Mouse (Mus musculus) E14TG2a.4 (cell line): ENCODE data around the gene Gjc1.

Experiments
- H3K27me3 ChIP-seq: 2 replicates; pipeline ENCODE4 v1.6.1; 2014; ENCODE audit warnings: low read length, control low read depth; ENCODE audit not compliant: insufficient read depth
- H3K36me3 ChIP-seq: 2 replicates; pipeline ENCODE4 v1.6.1; 2014; ENCODE audit warnings: low read length, control low read depth; ENCODE audit not compliant: insufficient read depth
- H3K4me1 ChIP-seq: replicated peaks from 2 replicates; pipeline ENCODE4 v1.6.1; 2014; ENCODE audit warnings: low read depth, low read length, control low read depth
- H3K4me3 ChIP-seq: replicated peaks from 2 replicates; pipeline ENCODE4 v1.5.1; 2014; ENCODE audit warnings: mild to moderate bottlenecking, low read length
- H3K9me3 ChIP-seq: 2 replicates; pipeline ENCODE4 v1.6.1; 2014; ENCODE audit warnings: low read length, control low read depth
- CTCF ChIP-seq: conservative IDR thresholded peaks from 2 replicates; pipeline ENCODE4 v1.5.1; 2014; ENCODE audit warnings: low read length
- NANOG ChIP-seq: IDR thresholded peaks from 2 replicates; pipeline ENCODE4 v1.6.1; 2014; ENCODE audit warnings: borderline replicate concordance, low read length, mixed read lengths
- POU5F1 ChIP-seq: IDR thresholded peaks from 2 replicates; pipeline ENCODE4 v1.6.1; 2014; ENCODE audit warnings: low read length, borderline replicate concordance

Gene Gjc1

DNA sequence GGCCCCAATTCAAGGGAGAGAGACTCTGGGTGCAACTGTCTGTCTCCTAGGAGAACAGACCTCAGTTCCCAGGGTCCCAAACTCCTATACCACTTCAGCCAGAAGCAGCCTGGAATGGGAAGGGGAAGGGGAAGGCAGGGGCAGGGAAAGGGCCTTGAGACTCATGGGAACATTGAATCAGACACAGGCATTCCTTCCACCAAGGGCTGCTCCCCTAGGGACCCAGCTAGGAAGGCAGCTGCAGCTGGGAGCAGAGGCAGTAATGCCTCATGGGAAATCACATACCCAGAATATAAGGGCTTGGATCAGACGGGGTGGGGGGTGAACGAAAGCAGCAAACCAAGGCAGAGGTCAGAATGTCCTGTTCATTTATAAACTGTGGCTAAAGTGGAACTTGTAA, 18.6 kb upstream of the Gjc1 start:
- no peaks in the 10 kb centered on the region for H3K9me3 ChIP-seq
- peaks cover 78% of the 10 kb centered on the region for H3K36me3 ChIP-seq
- no peaks in the 10 kb centered on the region for H3K27me3 ChIP-seq
- no peak overlapping the region for H3K4me3 ChIP-seq
- TF ChIP-seq POU5F1, result no peak
- no peak for TF ChIP-seq NANOG
- TF ChIP-seq CTCF, result no peak
- peaks cover 35% of the 10 kb centered on the region for H3K4me1 ChIP-seq

DNA sequence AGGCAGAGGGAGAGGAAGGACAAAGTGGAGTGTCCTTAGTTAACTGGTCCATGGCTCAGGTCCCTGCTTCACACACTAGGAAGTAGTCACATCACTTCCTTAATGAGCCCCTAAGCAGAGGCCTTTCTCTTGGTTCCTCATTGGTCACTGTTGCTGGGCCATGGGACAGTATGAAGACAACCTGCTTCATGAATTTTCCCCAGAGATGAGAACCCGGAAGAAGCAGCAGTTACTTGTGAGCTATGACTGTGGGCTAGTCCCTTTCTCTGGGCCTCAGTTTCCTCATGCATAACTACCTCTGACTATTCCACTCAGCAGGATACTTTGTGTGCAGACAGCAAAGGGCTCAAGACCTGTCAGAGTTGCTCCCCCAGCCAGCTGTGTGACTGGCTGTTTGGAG, 17.9 kb upstream of the Gjc1 start:
- Histone ChIP-seq H3K4me1 (peaks cover 42% of the 10 kb centered on the region), H3K9me3 (no peaks in the 10 kb centered on the region), H3K36me3 (peaks cover 70% of the 10 kb centered on the region), H3K4me3 (no peak overlapping the region), H3K27me3 (no peaks in the 10 kb centered on the region)
- TF ChIP-seq CTCF, result no peak
- no peak for TF ChIP-seq NANOG
- no peak for TF ChIP-seq POU5F1

DNA sequence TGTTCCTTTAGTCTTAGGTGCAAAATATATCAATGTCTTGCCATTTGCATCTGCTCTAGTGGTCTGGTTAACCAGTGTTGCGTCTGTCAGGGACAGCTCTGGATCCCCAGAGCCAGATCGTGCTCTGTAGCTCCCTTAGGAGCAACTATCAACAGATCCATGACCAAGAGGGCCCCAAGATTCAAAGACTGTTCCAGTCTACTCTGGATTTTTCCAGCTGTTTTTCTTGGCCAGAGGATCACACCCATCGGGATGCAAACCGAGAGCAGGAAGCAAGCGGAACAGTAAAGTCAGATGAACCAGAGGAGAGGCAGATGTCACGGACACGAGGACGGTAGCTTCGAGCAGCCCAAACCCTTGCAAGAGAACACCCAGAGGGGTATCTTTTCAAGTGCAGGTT, 16.6 kb upstream of the Gjc1 start:
- Histone ChIP-seq H3K4me1 (peaks cover 51% of the 10 kb centered on the region), H3K4me3 (no peak overlapping the region), H3K27me3 (no peaks in the 10 kb centered on the region), H3K36me3 (peaks cover 58% of the 10 kb centered on the region), H3K9me3 (no peaks in the 10 kb centered on the region)
- TF ChIP-seq CTCF (no peak), POU5F1 (no peak), NANOG (no peak)

DNA sequence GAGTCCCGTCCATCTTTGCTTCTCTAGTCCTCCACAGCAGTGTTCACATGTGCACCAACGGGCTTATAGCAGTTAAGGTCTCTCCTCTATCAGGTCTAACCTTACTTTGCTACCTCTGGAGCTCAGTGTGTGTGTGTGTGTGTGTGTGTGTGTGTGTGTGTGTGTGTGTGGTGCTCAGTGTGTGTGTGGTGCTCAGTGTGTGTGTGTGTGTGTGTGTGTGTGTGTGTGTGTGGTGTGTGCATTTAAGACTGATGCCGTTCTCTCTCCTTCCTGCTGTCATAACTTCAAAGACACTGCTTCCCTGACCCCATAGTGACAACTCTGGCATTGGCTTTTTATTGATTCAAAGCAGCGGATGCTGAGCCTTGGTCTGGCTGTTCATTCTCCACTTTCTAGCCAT, 16.0 kb upstream of the Gjc1 start, which contains the start of gene Higd1b:
Higd1b (plus strand) TSS at position 301 of the 400 bp plus-strand sequence.
- H3K36me3 ChIP-seq, result peaks cover 53% of the 10 kb centered on the region
- no peak for TF ChIP-seq NANOG
- no peak for TF ChIP-seq CTCF
- TF ChIP-seq POU5F1, result no peak
- no peaks in the 10 kb centered on the region for H3K9me3 ChIP-seq
- H3K4me1 ChIP-seq, result peaks cover 55% of the 10 kb centered on the region
- no peaks in the 10 kb centered on the region for H3K27me3 ChIP-seq
- no peak within 1 kb of the TSS for H3K4me3 ChIP-seq

DNA sequence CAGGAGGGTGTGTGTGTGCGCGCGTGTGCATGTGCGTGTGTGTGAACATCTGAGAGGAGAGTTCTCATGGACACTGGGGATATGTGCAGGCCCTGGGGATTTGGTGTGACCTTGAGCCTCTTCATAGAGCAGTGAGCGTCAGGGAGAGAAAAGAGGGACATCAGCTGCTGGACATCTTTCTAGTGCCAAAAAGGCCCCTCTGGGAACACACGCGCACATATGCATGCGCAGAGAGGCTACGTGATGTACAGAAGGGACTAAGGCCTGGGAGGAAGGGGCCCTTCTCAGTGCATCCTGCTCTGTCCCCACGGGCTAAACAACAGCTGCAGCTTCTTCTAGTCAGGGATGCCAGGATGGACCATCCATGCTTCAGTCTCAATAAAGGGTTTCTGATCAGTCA, 14.7 kb upstream of the Gjc1 start:
- Histone ChIP-seq H3K9me3 (no peaks in the 10 kb centered on the region), H3K4me1 (peaks cover 45% of the 10 kb centered on the region), H3K27me3 (no peaks in the 10 kb centered on the region), H3K36me3 (peaks cover 40% of the 10 kb centered on the region), H3K4me3 (no peak overlapping the region)
- TF ChIP-seq NANOG, result no peak
- no peak for TF ChIP-seq CTCF
- no peak for TF ChIP-seq POU5F1

DNA sequence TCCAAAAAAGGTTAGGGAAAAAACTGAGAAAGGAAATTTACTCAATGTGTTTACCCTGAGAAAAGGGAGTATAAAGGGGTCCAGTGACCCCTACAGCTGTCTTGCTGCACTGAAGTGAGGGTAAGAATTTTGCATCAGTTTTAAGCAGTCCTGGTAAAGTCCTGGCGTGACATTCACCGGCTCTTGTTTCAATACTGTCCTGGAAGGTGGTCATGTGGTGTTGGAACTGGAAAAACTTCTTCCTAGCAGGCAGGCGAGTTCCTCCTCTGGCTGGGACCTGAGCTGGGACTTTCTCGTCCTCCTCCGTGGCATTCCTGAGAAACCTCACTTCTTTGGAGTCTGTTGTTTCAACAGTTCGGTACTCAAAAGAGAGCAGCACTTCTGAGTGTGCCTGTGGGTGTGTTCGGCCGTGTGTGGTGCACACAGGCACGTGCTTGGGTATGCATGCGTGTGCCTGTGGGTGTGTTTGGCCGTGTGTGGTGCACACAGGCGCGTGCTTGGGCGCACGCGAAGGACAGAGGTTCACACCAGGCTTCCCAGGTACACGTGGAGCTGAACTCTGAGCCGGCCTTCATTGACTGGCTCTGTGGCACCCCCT, 13.3 kb upstream of the Gjc1 start:
- H3K4me3 ChIP-seq, result no peak overlapping the region
- TF ChIP-seq POU5F1 (no peak), CTCF (no peak), NANOG (no peak)
- H3K36me3 ChIP-seq, result peaks cover 26% of the 10 kb centered on the region

DNA sequence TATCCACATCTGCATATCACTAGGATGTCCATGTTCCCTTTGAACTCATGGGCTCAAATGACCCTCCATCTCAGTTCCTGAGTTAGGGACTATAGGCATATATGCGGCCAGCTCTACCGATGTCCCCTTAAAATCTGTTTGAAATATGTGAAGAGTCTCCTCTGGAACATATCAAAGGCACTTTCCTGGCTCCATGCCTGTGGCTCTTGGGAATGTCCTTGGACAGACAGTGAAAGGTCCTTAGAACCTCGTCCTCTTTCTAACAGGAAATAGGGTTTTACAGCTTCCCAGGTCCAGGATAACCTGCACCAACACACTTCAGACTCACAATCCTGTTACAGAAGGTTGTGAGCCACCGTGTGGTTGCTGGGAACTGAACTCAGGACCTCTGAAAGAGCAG, 10.8 kb upstream of the Gjc1 start:
- Histone ChIP-seq H3K9me3 (peaks cover 6% of the 10 kb centered on the region), H3K4me3 (no peak overlapping the region), H3K27me3 (no peaks in the 10 kb centered on the region), H3K4me1 (peaks cover 54% of the 10 kb centered on the region), H3K36me3 (0 out of 2 replicates have a peak, but pooled peaks cover 5% of the 10 kb centered on the region)
- no peak for TF ChIP-seq POU5F1

More for the DNA sequence above, 13.3 kb upstream of the Gjc1 start:
- Histone ChIP-seq H3K4me1 (peaks cover 38% of the 10 kb centered on the region), H3K9me3 (peaks cover 6% of the 10 kb centered on the region), H3K27me3 (no peaks in the 10 kb centered on the region)

DNA sequence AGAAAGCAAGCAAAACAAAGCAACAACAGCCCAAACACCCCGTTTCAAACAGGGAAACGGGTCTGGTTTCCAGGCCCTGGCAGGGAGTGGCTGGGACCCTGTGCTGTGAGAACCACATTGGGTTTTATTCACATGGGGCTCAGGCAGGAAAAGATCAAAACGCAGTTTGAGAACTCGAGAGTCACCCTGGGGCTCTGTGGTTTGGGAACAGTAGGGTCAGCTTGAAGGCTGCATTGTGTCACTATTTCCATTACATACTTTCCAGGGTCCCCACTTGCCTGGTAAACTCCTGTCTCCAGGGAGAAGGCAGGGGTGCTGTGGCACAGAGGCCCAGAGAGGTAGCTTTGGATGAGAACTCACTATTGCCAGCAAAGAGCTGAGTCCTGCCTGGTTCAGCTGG, 7.6 kb upstream of the Gjc1 start:
- H3K4me1 ChIP-seq, result peaks cover 52% of the 10 kb centered on the region
- TF ChIP-seq CTCF (no peak), POU5F1 (no peak), NANOG (no peak)
- H3K27me3 ChIP-seq, result no peaks in the 10 kb centered on the region
- no peaks in the 10 kb centered on the region for H3K36me3 ChIP-seq
- peaks cover 6% of the 10 kb centered on the region for H3K9me3 ChIP-seq
- no peak overlapping the region for H3K4me3 ChIP-seq

DNA sequence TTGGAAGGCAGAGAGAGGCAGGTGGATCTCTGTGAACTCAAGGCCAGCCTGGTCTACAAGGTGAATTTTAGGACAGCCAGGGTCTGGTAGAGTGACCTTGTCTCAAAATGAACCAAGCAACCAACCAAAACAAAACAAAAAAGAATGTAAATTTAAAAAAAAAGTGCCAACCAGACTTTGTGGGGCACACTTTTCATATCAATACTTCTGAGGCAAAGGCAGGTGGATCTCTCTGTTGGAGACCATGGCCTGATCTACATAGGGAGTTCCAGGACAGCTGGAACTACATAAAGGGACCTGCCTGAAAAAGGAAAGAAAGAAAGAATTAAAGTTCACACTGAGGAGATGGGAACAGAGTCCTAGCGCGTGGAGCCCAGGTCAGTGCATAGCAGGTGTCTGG, 7.0 kb upstream of the Gjc1 start:
- Histone ChIP-seq H3K36me3 (no peaks in the 10 kb centered on the region), H3K4me1 (peaks cover 53% of the 10 kb centered on the region), H3K4me3 (no peak overlapping the region), H3K27me3 (no peaks in the 10 kb centered on the region), H3K9me3 (peaks cover 6% of the 10 kb centered on the region)
- TF ChIP-seq NANOG, result no peak
- TF ChIP-seq POU5F1, result no peak
- TF ChIP-seq CTCF, result no peak
